Mouse (Mus musculus) testis, adult 2 months (tissue): ENCODE measurements around the gene Gpam. TPM values are rescaled to one million over a fixed set of nuclear protein-coding genes. Genes with fewer than 3 reads are reported as not detected.

Experiments used
- H3K27ac ChIP-seq: fragments of 200-500 bp; 2 replicates; pipeline ENCODE4 v1.5.1; 2012; ENCODE audit warnings: low read depth, low read length; ENCODE audit not compliant: control insufficient read depth, insufficient read depth
- H3K27me3 ChIP-seq: fragments of 200-500 bp; 2 replicates; pipeline ENCODE4 v1.6.1; 2012; ENCODE audit warnings: mild to moderate bottlenecking, low read length, moderate library complexity; ENCODE audit not compliant: control insufficient read depth, insufficient read depth
- H3K36me3 ChIP-seq: fragments of 200-500 bp; 2 replicates; pipeline ENCODE4 v1.6.1; 2012; ENCODE audit warnings: mild to moderate bottlenecking, low read length; ENCODE audit not compliant: control insufficient read depth, insufficient read depth
- H3K4me1 ChIP-seq: fragments of 200-500 bp; 2 replicates; pipeline ENCODE4 v1.6.1; 2012; ENCODE audit warnings: low read length; ENCODE audit not compliant: control insufficient read depth, insufficient read depth
- H3K4me3 ChIP-seq: fragments of 200-500 bp; 2 replicates; pipeline ENCODE4 v1.5.1; 2012; ENCODE audit warnings: low read depth, mild to moderate bottlenecking, low read length, moderate library complexity, mixed read lengths; ENCODE audit not compliant: control insufficient read depth
- CTCF ChIP-seq: fragments of 200-500 bp; IDR thresholded peaks from 2 replicates; pipeline ENCODE4 v1.5.1; 2012; ENCODE audit warnings: low read depth, mild to moderate bottlenecking, inconsistent platforms, low read length, moderate library complexity; ENCODE audit not compliant: control insufficient read depth, insufficient read depth, insufficient replicate concordance
- POLR2A ChIP-seq: fragments of 200-500 bp; IDR thresholded peaks from 2 replicates; pipeline ENCODE4 v1.6.1; 2012; ENCODE audit warnings: low read depth, mild to moderate bottlenecking, inconsistent platforms, low read length, moderate library complexity; ENCODE audit not compliant: control insufficient read depth
- polyA plus RNA-seq: library from polyadenylated mRNA; depleted of rRNA; stranded (reverse); fragments of >200 nt; gene quantifications from 2 replicates; pipeline ENCODE4 v1.2.3, GENCODE M21; 2012

Gene Gpam
- polyA plus RNA-seq, 1 experiment, result 9.3 TPM

GRCm38 (mm10) chr19:55149646-55150045 is 22.6 kb upstream of the Gpam start:
- Histone ChIP-seq H3K36me3 (no peaks in the 10 kb centered on the region), H3K27ac (no peak overlapping the region), H3K27me3 (no peaks in the 10 kb centered on the region), H3K4me3 (no peak overlapping the region), H3K4me1 (no peaks in the 10 kb centered on the region)
- TF ChIP-seq POLR2A (no peak), CTCF (no peak)

GRCm38 (mm10) chr19:55148109-55148508 is 21.1 kb upstream of the Gpam start:
- Histone ChIP-seq H3K36me3 (no peaks in the 10 kb centered on the region), H3K4me3 (no peak overlapping the region), H3K27me3 (no peaks in the 10 kb centered on the region), H3K4me1 (no peaks in the 10 kb centered on the region), H3K27ac (no peak overlapping the region)
- no peak for TF ChIP-seq POLR2A
- TF ChIP-seq CTCF, result no peak

GRCm38 (mm10) chr19:55147568-55147967 is 20.5 kb upstream of the Gpam start:
- no peak overlapping the region for H3K27ac ChIP-seq
- H3K36me3 ChIP-seq, result no peaks in the 10 kb centered on the region
- no peak for TF ChIP-seq CTCF
- TF ChIP-seq POLR2A, result no peak
- no peak overlapping the region for H3K4me3 ChIP-seq
- H3K27me3 ChIP-seq, result no peaks in the 10 kb centered on the region
- H3K4me1 ChIP-seq, result no peaks in the 10 kb centered on the region

GRCm38 (mm10) chr19:55145136-55145535 is 18.1 kb upstream of the Gpam start:
- TF ChIP-seq POLR2A (no peak), CTCF (no peak)
- H3K27ac ChIP-seq, result no peak overlapping the region
- no peaks in the 10 kb centered on the region for H3K36me3 ChIP-seq
- H3K4me3 ChIP-seq, result no peak overlapping the region
- H3K27me3 ChIP-seq, result no peaks in the 10 kb centered on the region
- H3K4me1 ChIP-seq, result no peaks in the 10 kb centered on the region

GRCm38 (mm10) chr19:55144691-55145090 is 17.7 kb upstream of the Gpam start:
- H3K4me1 ChIP-seq, result no peaks in the 10 kb centered on the region
- no peak overlapping the region for H3K4me3 ChIP-seq
- no peaks in the 10 kb centered on the region for H3K27me3 ChIP-seq
- H3K36me3 ChIP-seq, result no peaks in the 10 kb centered on the region
- no peak overlapping the region for H3K27ac ChIP-seq
- TF ChIP-seq POLR2A, result no peak
- TF ChIP-seq CTCF, result no peak

- H3K4me3 ChIP-seq, result no peak overlapping the region
- H3K27ac ChIP-seq, result no peak overlapping the region
Observed at GRCm38 (mm10) chr19:55143391-55144300, 16.6 kb upstream of the Gpam start.

GRCm38 (mm10) chr19:55139301-55139700 is 12.3 kb upstream of the Gpam start:
- no peak overlapping the region for H3K4me3 ChIP-seq
- TF ChIP-seq POLR2A (no peak), CTCF (no peak)
- no peaks in the 10 kb centered on the region for H3K27me3 ChIP-seq
- no peaks in the 10 kb centered on the region for H3K36me3 ChIP-seq
- peaks cover 8% of the 10 kb centered on the region for H3K4me1 ChIP-seq
- H3K27ac ChIP-seq, result no peak overlapping the region

More at GRCm38 (mm10) chr19:55143391-55144300, 16.6 kb upstream of the Gpam start:
- H3K27me3 ChIP-seq, result no peaks in the 10 kb centered on the region
- H3K36me3 ChIP-seq, result no peaks in the 10 kb centered on the region
- TF ChIP-seq POLR2A, result no peak
- TF ChIP-seq CTCF, result no peak
- H3K4me1 ChIP-seq, result no peaks in the 10 kb centered on the region; the same call in 1 of the 2 replicates
